Mouse (Mus musculus): ENCODE measurements at regions not wholly inside any gene's neighbourhood (a gene's known extent, or its start where the extent isn't known, plus 50 kb on each side); places are given as distances from the start of the nearest gene placed in this dataset.

GRCm38 (mm10) chr14:61696290-61696842, 89.1 kb downstream of the Kcnrg start:
- no peak for DNase-seq (ENCODE audit: low spot score)

GRCm38 (mm10) chr14:61696886-61697554, 89.8 kb downstream of the Kcnrg start:
- no peak for DNase-seq (ENCODE audit: low spot score)

- no peak for DNase-seq (ENCODE audit: low spot score)
These were observed 90.4 kb downstream of the Kcnrg start for GRCm38 (mm10) chr14:61697704-61698103.

GRCm38 (mm10) chr14:61698358-61699055, 91.2 kb downstream of the Kcnrg start:
- DNase-seq (ENCODE audit: low spot score) = no peak

GRCm38 (mm10) chr14:61699638-61700037, 92.4 kb downstream of the Kcnrg start:
- DNase-seq (ENCODE audit: low spot score) = no peak

- no peak for DNase-seq (ENCODE audit: low spot score)
These were observed 93.9 kb downstream of the Kcnrg start for GRCm38 (mm10) chr14:61701131-61701530.

GRCm38 (mm10) chr14:61703916-61704315, 96.7 kb downstream of the Kcnrg start:
- no peak for DNase-seq (ENCODE audit: low spot score)

GRCm38 (mm10) chr14:61706984-61707383, 99.7 kb downstream of the Kcnrg start:
- DNase-seq (ENCODE audit: low spot score) = no peak

- no peak for DNase-seq (ENCODE audit: low spot score)
These were observed 101.1 kb downstream of the Kcnrg start for GRCm38 (mm10) chr14:61708331-61708730.

GRCm38 (mm10) chr14:61715746-61716145, 108.5 kb downstream of the Kcnrg start:
- no peak for DNase-seq (ENCODE audit: low spot score)

GRCm38 (mm10) chr14:61718392-61719124, 111.3 kb downstream of the Kcnrg start:
- no peak for DNase-seq (ENCODE audit: low spot score)

GRCm38 (mm10) chr14:61721302-61721701, 114.0 kb downstream of the Kcnrg start:
- no peak for DNase-seq (ENCODE audit: low spot score)

GRCm38 (mm10) chr14:61724942-61725341, 117.7 kb downstream of the Kcnrg start:
- no peak for DNase-seq (ENCODE audit: low spot score)

GRCm38 (mm10) chr14:61728562-61728961, 121.3 kb downstream of the Kcnrg start:
- DNase-seq (ENCODE audit: low spot score) = no peak

- no peak for DNase-seq (ENCODE audit: low spot score)
These were observed 128.3 kb downstream of the Kcnrg start for GRCm38 (mm10) chr14:61735541-61735940.

- no peak for DNase-seq (ENCODE audit: low spot score)
These were observed 129.4 kb downstream of the Kcnrg start for GRCm38 (mm10) chr14:61736384-61737322.

GRCm38 (mm10) chr14:61737504-61738040, 130.3 kb downstream of the Kcnrg start:
- DNase-seq (ENCODE audit: low spot score) = no peak

- DNase-seq (ENCODE audit: low spot score) = no peak
These were observed 132.2 kb downstream of the Kcnrg start for GRCm38 (mm10) chr14:61739453-61739852.

- DNase-seq (ENCODE audit: low spot score) = no peak
These were observed 136.7 kb downstream of the Kcnrg start for GRCm38 (mm10) chr14:61743855-61744408.

GRCm38 (mm10) chr14:61753421-61753820, 146.2 kb downstream of the Kcnrg start:
- no peak for DNase-seq (ENCODE audit: low spot score)

- DNase-seq (ENCODE audit: low spot score) = no peak
These were observed 149.4 kb downstream of the Kcnrg start for GRCm38 (mm10) chr14:61756651-61757050.
